Mouse (Mus musculus) macrophage (primary cell): Measurements from ENCODE around the gene Gm39566. TPM values are rescaled to one million over a fixed set of nuclear protein-coding genes. Genes with fewer than 3 reads are reported as not detected.
"Not testable (repeated sequence)": the region's sequence is repeated elsewhere in the genome, so short reads cannot be mapped to it uniquely, and the experiment has no call there.

Source experiments
- H3K27ac ChIP-seq: fragments of 350-480 bp; formaldehyde crosslinking; 2 replicates; pipeline ENCODE4 v1.9.0; 2021
- H3K36me3 ChIP-seq: fragments of 350-480 bp; formaldehyde crosslinking; 2 replicates; pipeline ENCODE4 v1.9.0; 2021; ENCODE audit errors: inconsistent target
- H3K4me3 ChIP-seq: fragments of 350-480 bp; formaldehyde crosslinking; 2 replicates; pipeline ENCODE4 v1.9.0; 2021; ENCODE audit errors: inconsistent target
- H3K79me2 ChIP-seq: fragments of 350-480 bp; formaldehyde crosslinking; 2 replicates; pipeline ENCODE4 v1.9.0; 2021; ENCODE audit errors: inconsistent target
- WGBS: methylation state at CpG from one replicate; pipeline ENCODE4 v1.1.7; 2026; ENCODE audit warnings: inconsistent platforms; ENCODE audit not compliant: missing documents; 5-methylcytosine and 5-hydroxymethylcytosine counted together
- polyA plus RNA-seq: library from polyadenylated mRNA; stranded (reverse); fragments of 250-400 nt; gene quantifications from 3 replicates; pipeline ENCODE4 v1.2.4, GENCODE M21; 2018; ENCODE audit warnings: inconsistent platforms
- total RNA-seq, 78 experiments: library from RNA; depleted of rRNA; stranded (reverse); fragments of 250-400 nt; gene quantifications; 1 replicate in 9 of 78; 2 replicates in 24 of 78; 3 replicates in 43 of 78; 4 replicates in 2 of 78; pipeline ENCODE4 v1.2.4; 2018; ENCODE audit warnings: inconsistent platforms in 56 of 78

The Gm39566 gene
- total RNA-seq (2018; cell fraction: chromatin; rRNA removed), result not detected
- not detected for total RNA-seq (2018; cell fraction: cytosol; rRNA removed)
- not detected for total RNA-seq (2018; cell fraction: nucleus; rRNA removed)
- polyA plus RNA-seq, result not detected in 3 replicates

DNA sequence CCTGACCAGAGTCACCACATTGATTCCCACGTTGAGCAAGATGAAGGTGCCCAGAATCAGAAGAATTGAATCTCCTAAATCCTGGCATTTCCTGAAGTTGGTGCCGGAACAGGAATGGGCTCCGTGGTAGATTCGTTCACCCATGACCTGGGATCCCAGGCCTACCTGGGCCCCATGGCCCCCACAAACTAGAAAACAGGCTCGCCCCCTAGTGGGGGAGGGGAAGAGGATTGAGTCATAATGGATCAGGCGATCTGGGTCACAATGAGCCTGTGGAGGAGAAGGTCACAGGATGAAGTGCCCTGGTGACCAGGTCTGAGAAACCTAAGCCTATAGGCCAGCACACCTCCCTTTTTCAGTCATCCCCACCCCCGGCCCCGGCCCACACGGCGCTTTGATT is at the start of gene Gm39566:
Gene Gm39566, minus strand, starts transcription at position 144 of the 400 bp plus-strand sequence.
- no peak within 1 kb of the TSS for H3K4me3 ChIP-seq
- no peaks in the 10 kb centered on the region for H3K79me2 ChIP-seq
- 79% methylated on average over 10 of the region's 10 CpGs for WGBS
- no peak within 1 kb of the TSS for H3K27ac ChIP-seq
- no peaks in the 10 kb centered on the region for H3K36me3 ChIP-seq

DNA sequence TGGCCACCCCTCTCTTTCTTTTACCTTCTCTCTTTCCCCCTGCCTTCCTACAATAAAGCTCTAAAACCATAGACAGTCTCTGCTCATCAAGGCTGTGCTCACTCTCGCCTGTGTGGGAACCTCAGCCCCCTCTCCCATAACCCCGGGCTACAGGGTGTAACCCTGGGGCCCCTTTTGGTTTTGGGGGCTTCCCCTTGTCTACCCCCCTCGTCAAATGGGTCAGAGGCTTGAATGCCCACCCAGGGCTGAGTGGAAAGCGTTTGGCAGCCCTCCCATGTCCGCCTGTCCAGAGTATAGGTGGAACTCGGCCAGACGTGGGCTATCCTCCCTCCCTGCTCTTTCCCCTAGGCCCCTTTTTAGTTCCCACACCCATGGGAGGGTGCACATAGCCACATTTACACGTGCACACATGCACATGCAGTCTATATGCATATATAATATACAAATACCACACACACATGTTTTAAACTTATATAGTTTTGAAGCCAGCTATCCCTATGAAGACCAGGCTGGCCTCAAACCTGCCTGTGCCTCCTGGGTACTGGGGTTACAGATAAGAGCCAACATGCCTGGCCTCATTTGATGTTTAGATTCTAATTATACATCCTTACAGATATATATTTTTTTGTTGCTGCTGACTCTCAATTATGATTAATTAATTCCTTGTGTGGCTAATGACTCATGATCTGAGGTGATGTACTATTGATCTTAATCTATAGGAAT is 49.2 kb upstream of the Gm39566 start:
- H3K27ac ChIP-seq, result no peak overlapping the region

DNA sequence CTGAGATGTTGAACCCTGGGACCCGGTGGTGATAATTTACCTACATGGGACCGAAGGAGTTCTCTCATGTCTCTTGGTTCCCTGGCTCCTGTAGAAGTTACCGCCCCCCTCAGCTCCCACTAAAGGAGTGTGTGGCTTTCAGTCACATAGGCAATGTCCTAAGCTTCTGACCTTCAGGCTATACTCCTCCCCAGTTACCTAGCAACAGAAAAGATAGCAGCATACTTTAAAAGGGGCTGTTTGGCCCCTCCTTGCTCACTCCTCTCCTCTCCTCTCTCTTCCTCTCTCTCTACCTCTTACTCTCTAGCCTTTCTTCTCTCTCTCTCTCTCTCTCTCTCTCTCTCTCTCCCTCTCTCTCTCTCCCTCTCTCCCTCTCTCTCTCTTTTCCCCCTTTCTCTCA is 48.6 kb upstream of the Gm39566 start:
- not testable (repeated sequence) for H3K36me3 ChIP-seq, H3K4me3 ChIP-seq, H3K79me2 ChIP-seq, H3K27ac ChIP-seq
- WGBS, result 83% methylated on average over 3 of the region's 3 CpGs

More for the DNA sequence above, 49.2 kb upstream of the Gm39566 start:
- no peak overlapping the region for H3K4me3 ChIP-seq
- no peaks in the 10 kb centered on the region for H3K79me2 ChIP-seq
- H3K36me3 ChIP-seq, result no peaks in the 10 kb centered on the region
- 52% methylated on average over 8 of the region's 8 CpGs for WGBS

DNA sequence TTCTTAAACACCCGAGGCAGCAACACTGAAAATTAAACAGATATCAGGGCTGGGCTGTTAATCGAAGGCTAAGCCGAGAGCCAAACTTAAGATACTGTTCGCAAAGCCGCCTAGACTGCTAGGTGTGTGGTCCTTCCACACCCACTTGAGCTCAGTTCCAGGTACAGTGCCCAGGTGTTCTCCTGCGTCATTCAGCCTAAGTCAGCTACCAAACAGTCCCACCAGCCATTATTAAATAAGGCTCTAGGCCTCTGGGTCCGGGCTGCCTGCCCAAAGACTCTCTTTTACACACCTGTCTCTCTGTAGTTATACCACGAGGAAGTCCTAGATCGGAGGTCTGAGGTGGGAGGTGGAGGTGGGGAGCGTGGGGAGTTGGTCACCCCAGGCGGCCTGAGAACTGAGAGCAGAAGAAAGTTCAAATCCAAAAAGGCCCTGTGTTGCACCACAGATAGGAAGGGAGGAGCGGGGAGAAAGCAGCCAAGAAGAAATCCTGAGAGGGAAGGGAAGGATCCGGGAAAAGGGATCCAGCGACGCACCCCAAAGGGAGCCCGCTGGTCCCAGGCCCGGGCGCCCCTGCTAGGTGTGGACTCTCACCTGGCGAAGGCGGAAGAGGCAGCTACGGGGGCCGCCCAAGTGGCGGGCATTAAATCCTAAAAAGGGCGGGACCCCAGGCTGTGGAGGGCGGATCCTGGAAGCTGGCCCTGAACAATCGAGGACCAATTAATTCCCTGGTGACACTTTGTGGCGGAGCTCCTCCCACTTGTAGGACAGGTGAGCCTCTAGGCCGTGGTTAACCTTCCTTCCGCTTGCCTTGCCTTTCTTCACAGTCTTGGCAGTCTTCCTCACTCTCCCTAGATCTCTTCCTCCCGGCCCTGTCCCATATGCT is 43.3 kb upstream of the Gm39566 start, which contains the start of gene Tnk1:
Gene Tnk1, minus strand, starts transcription at position 618 of the 886 bp plus-strand sequence.
- Histone ChIP-seq H3K27ac (no peak within 1 kb of the TSS), H3K4me3 (no peak within 1 kb of the TSS), H3K79me2 (no peaks in the 10 kb centered on the region), H3K36me3 (no peaks in the 10 kb centered on the region)
- 87% methylated on average over 29 of the region's 30 CpGs for WGBS

DNA sequence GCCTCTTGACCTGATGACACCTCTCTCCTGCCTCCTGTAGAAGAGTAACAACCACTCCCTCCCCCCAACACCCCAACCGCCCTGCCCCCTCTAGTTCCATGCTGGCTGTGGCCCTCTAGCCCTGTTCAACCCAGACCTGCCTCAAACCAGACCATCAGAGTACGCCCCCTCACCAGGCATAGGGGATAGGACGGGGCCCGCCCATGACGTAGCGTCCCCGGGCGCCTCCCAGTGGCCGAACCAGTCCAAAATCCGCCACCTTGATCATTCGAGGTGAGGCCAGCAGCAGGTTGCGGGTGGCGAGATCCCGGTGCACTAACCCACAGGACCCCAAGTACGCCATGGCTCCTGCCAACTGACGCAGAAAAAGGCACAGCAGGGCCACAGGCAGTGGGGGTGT is 40.2 kb upstream of the Gm39566 start:
- 37% methylated on average over 15 of the region's 16 CpGs for WGBS
- no peak overlapping the region for H3K27ac ChIP-seq
- H3K4me3 ChIP-seq, result no peak overlapping the region
- H3K79me2 ChIP-seq, result no peaks in the 10 kb centered on the region
- peaks cover 13% of the 10 kb centered on the region; the same call in 1 of the 2 replicates for H3K36me3 ChIP-seq

DNA sequence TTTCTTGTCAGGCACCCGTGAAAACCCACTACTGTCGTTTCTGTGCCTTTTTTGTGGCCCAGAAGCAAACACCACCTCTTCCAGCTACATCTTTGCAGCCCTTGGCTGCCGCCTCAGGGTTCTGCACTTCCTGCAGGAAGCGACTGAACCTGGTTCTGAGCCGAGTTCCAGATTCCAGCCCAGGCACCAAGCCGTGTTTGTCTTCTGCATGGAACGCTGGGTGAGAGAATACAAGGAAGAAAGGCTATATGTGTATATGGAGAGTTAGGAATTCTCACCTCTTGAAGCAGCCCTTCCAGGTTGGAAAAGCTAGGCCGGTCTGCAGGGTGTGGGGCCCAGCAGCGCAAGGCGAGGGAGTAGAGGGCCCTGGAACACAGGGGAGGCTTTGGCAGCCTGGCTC is 39.6 kb upstream of the Gm39566 start:
- no peak overlapping the region for H3K4me3 ChIP-seq
- WGBS, result 64% methylated on average over 10 of the region's 10 CpGs

DNA sequence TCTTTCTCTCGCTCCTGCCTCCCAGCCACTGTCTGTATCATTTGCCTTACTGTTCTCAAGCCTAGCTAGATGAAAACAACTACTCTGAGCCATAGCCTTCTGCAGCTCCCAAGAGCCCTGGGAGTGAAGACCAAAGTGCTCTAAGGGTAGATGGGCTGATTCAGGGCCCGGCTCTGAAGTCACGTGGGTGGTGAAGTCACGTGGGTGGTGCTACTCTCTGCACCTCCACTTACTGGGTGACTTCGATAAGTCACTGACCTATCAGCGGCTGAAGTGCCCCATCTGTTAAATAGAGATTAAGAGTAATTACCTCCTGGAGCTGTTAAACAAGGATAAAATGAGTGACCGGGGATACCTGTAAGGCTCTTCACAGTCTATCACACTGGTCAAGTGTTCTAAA is 38.9 kb upstream of the Gm39566 start:
- H3K4me3 ChIP-seq, result no peak overlapping the region
- no peak overlapping the region for H3K27ac ChIP-seq
- 39% methylated on average over 7 of the region's 7 CpGs for WGBS
- no peaks in the 10 kb centered on the region for H3K79me2 ChIP-seq
- H3K36me3 ChIP-seq, result peaks cover 15% of the 10 kb centered on the region; the same call in 1 of the 2 replicates

More for the DNA sequence above, 39.6 kb upstream of the Gm39566 start:
- H3K79me2 ChIP-seq, result no peaks in the 10 kb centered on the region
- peaks cover 15% of the 10 kb centered on the region; the same call in 1 of the 2 replicates for H3K36me3 ChIP-seq
- H3K27ac ChIP-seq, result no peak overlapping the region

DNA sequence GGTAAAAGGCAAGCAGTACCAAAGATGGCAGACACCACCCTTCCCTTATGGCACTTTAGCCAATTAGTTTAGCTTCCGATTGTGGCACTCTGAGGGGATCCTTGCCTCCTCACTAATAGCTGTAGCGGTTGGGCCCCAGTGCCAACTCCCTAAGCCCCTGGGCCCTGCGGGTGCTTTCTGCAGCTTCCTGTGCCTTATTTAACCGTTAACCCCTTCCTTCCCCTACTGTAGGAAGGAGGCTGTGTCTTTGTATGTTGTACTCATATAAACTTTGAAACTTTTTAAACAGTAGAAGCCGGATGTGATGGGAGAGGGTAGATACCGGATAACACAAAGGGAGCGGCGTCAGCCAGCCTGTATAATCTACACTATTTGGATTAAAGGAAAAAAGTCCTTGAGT is 35.7 kb upstream of the Gm39566 start:
- Histone ChIP-seq H3K79me2 (no peaks in the 10 kb centered on the region; the same call in 1 of the 2 replicates), H3K27ac (no peak overlapping the region), H3K4me3 (no peak overlapping the region), H3K36me3 (peaks cover 15% of the 10 kb centered on the region; the same call in 1 of the 2 replicates)
- 41% methylated on average over 8 of the region's 8 CpGs for WGBS

DNA sequence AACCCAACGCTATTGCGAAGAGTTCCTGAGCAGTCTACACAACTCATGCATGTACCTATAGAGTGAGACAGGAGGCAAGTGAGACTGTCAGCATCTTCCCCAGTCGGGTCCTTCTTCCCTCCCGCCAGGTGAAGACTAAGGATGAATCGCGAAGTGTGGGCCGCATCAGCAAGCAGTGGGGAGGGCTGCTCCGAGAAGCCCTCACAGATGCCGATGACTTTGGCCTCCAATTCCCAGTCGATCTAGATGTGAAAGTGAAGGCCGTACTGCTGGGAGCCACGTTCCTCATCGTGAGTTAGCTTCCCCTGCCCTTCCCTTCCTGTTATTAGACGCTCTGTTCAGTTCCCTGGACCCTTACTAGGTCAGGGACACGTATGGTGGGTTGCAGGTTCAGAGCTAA is 34.8 kb upstream of the Gm39566 start:
- H3K36me3 ChIP-seq, result peaks cover 15% of the 10 kb centered on the region; the same call in 1 of the 2 replicates
- WGBS, result 75% methylated on average over 15 of the region's 15 CpGs
- no peak overlapping the region for H3K4me3 ChIP-seq
- no peaks in the 10 kb centered on the region; the same call in 1 of the 2 replicates for H3K79me2 ChIP-seq
- peak overlapping the region; percentile 55 for H3K27ac ChIP-seq

DNA sequence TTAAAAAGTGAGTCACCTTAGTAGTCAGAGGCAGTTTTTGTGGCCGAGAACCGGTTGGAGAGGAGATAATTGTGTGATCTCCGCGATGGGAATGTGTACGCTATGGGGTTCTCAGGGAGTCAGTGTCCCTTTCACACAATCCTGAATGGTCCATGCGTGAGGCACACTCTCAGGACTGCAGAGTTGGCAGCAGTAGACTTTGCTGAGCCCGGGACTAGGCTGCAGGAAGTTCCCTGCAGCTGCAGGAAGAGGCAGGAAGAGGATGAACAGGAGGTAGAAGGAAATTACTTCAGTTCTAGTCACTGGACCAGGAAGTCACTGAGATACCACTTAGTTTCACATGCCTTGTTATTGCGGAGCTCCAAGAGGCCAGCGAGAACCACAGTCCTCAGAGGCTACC is 34.0 kb upstream of the Gm39566 start:
- Histone ChIP-seq H3K36me3 (peaks cover 15% of the 10 kb centered on the region; the same call in 1 of the 2 replicates), H3K27ac (peak overlapping the region; percentile 55), H3K79me2 (no peaks in the 10 kb centered on the region; the same call in 1 of the 2 replicates), H3K4me3 (no peak overlapping the region)
- WGBS, result 56% methylated on average over 9 of the region's 9 CpGs

DNA sequence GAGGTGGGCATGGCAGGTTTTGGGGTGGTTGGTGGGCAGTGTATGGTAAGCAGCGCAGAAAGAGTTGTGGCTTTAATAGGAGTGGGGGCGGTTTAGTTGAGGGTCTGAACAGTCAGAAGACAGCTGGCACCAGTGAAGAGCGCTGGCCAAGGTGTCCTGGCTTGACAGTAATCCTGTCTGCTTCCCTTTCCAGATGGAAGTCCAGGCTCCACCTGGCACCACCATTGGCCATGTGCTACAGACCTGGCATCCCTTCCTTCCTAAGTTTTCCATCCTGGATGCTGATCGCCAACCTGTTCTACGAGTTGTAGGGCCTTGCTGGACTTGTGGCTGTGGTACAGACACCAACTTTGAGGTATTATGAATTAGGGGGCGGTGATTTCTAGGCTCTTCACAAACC is 32.9 kb upstream of the Gm39566 start:
- no peak overlapping the region for H3K27ac ChIP-seq
- H3K4me3 ChIP-seq, result no peak overlapping the region
- no peaks in the 10 kb centered on the region; the same call in 1 of the 2 replicates for H3K79me2 ChIP-seq
- peaks cover 15% of the 10 kb centered on the region; the same call in 1 of the 2 replicates for H3K36me3 ChIP-seq
- 98% methylated on average over 6 of the region's 6 CpGs for WGBS

DNA sequence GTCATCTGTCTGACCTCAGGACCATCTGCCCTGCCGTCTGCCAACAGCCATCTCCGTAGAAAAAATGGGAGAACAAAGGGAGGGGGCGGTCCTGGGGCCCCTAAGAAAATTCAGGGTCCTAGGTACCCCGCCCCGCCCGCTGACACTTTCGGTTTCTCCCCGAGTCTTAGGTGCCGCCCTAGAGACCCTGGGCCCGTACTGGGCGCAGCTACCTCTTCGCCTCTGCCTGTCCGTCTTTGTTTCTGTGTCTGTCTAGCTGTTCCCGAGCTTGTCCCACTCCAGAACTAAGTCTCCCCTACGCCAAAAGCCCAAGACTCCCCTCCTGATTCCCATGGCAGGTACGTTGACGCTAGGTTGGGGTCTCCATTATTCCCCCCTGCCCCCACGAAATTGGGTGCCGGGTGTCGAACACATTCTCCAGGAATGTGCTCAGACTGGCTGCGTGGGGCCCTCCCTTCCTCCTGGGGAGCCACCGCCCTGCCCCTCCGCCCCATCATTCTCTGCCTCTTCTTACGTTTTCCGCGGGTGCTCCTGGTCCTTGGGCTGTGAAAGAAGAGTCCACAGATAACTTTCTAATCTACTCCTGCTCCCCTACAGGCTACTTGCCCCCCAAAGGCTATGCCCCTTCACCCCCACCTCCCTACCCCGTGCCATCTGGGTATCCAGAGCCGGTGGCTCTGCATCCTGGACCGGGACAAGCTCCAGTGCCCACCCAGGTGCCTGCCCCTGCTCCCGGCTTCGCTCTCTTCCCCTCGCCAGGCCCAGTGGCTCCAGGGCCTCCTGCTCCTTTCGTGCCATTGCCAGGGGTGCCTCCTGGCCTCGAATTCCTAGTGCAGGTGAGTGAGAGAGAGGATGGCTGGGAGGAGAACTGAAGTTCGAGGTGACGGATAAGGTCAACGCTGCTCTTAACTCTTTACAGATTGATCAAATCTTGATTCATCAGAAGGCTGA is 31.9 kb upstream of the Gm39566 start:
- Histone ChIP-seq H3K79me2 (no peaks in the 10 kb centered on the region; the same call in 1 of the 2 replicates), H3K36me3 (peaks cover 15% of the 10 kb centered on the region; the same call in 1 of the 2 replicates), H3K27ac (peak overlapping the region; percentile 56), H3K4me3 (peak overlapping the region; percentile 88)
- 12% methylated on average over 37 of the region's 37 CpGs for WGBS

DNA sequence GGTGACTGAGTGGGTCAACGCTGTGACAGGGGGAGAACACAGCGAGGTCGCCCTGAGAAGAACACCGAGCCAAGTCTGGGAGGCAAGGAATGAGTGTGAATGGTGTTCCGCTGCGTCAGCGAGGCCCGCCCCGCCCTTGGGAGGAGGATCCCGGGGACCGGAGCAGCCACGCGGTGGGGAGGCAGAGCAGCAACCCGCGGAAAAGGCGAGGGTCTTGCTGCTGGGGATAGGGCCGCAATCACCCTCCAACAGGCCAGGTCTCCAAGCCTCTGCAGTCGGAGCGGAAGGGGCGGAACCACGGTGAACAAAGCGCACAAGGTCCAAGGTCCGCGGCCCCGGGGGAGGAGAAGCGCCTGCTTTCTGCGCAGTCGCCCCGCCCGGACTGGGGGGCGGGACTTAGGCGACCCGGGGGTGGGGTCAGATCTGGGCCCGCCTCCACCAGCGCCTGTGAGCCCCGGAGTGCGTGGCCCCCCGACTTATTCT is 31.1 kb upstream of the Gm39566 start, which contains the start of gene Plscr3:
Gene Plscr3, plus strand, starts transcription at position 179 of the 483 bp plus-strand sequence.
- Histone ChIP-seq H3K36me3 (peaks cover 7% of the 10 kb centered on the region; the same call in 1 of the 2 replicates), H3K4me3 (peak within 1 kb of the TSS; percentile 88), H3K27ac (peak within 1 kb of the TSS; percentile 57), H3K79me2 (no peaks in the 10 kb centered on the region; the same call in 1 of the 2 replicates)
- under 1% methylated on average over 38 of the region's 38 CpGs for WGBS
